In genomic region chr12:87389231-87389630, GRCm38 (mm10) we compare ENCODE assay signal across 9 mouse cellular contexts. TPM values are rescaled to one million over a fixed set of nuclear protein-coding genes. Genes with fewer than 3 reads are reported as not detected.
DNase-seq lines count a peak whose midpoint lies in the region; ATAC-seq and TF ChIP-seq lines count a peak whose summit lies in the region.
"Had no signal": no experiment of that assay in that cellular context is flagged by ENCODE, and none has a peak within 500 bp of the region (broad histone marks: within the 10 kb centered on the region; RNA-seq: fewer than 3 reads in every experiment).

No protein-coding gene starts in this region.

- no peaks in the 10 kb centered on the region for H3K9me3 ChIP-seq in intestine, embryonic 14.5 days (ENCODE audit: control insufficient read depth, low read length)
- no peaks in the 10 kb centered on the region for H3K9me3 ChIP-seq in neural tube, embryonic 14.5 days (ENCODE audit: control insufficient read depth, low read length)

- no peaks in the 10 kb centered on the region for H3K27me3 ChIP-seq in intestine, embryonic 14.5 days (replicated peaks; ENCODE audit: control insufficient read depth, insufficient read depth, low read length)
- no peaks in the 10 kb centered on the region for H3K27me3 ChIP-seq in neural tube, embryonic 14.5 days (ENCODE audit: control insufficient read depth, insufficient read depth, low read length)

- 65% methylated on average over 3 of the region's 3 CpGs for WGBS in intestine, embryonic 14.5 days
- 55% methylated on average over 3 of the region's 3 CpGs for WGBS in neural tube, embryonic 14.5 days

- peak overlapping the region; percentile 86; the same call in 1 of the 2 replicates for H3K27ac ChIP-seq in left cerebral cortex, adult 2 months
- H3K27ac ChIP-seq in intestine, embryonic 14.5 days (ENCODE audit: low read depth) = peak overlapping the region; percentile 5; the same call in 1 of the 2 replicates
- no peak overlapping the region for H3K27ac ChIP-seq in neural tube, embryonic 14.5 days (ENCODE audit: low read depth, low read length)

- intact Hi-C loops in left cerebral cortex, adult 2 months (cut with DNase I) = no loop called here
- intact Hi-C loops in left cerebral cortex, postnatal 14 days (cut with DNase I) = no loop called here

- TF ChIP-seq CTCF in left cerebral cortex, adult 2 months (IDR thresholded peaks at IDR 0.05) = no peak

- H3K36me3 ChIP-seq in intestine, embryonic 14.5 days (ENCODE audit: control insufficient read depth, insufficient read depth, low read length) = no peaks in the 10 kb centered on the region
- H3K36me3 ChIP-seq in neural tube, embryonic 14.5 days (ENCODE audit: control insufficient read depth, insufficient read depth, low read length) = no peaks in the 10 kb centered on the region

- DNase-seq in cerebellum, adult 9-11 months = peak; percentile 28
- no peak for DNase-seq in cerebellum, postnatal 25 days
- no peak for DNase-seq in left cerebral cortex, adult 2 months (ENCODE audit: extremely low spot score in 1 of 2, low spot score in 2 of 2)
- DNase-seq in left cerebral cortex, postnatal 14 days (ENCODE audit: low spot score in 2 of 2) = no peak
- DNase-seq in intestine, embryonic 14.5 days (ENCODE audit: low spot score) = no peak
- DNase-seq in natural killer cell, adult 2 months (ENCODE audit: low spot score in 2 of 2) = no peak
- no peak for DNase-seq in gastrocnemius, adult 8-10 months (ENCODE audit: low spot score in 2 of 2)
- DNase-seq: cerebellum, adult 11-12 months had no signal

- H3K4me3 ChIP-seq in left cerebral cortex, adult 2 months = no peak overlapping the region
- H3K4me3 ChIP-seq in intestine, embryonic 14.5 days (ENCODE audit: low read depth, low read length) = 0 out of 2 replicates have a peak overlapping the region, but pooled peaks have one; percentile 98
- H3K4me3 ChIP-seq in neural tube, embryonic 14.5 days (ENCODE audit: low read depth, low read length) = no peak overlapping the region; the same call in 1 of the 2 replicates

- no peak overlapping the region for H3K9ac ChIP-seq in intestine, embryonic 14.5 days (ENCODE audit: low read length)
- H3K9ac ChIP-seq in neural tube, embryonic 14.5 days (replicated peaks; ENCODE audit: low read depth, low read length) = no peak overlapping the region; the same call in 1 of the 2 replicates

- peak overlapping the region; percentile 94 for H3K4me2 ChIP-seq in intestine, embryonic 14.5 days (ENCODE audit: low read length)
- peak overlapping the region; percentile 46; the same call in 1 of the 2 replicates for H3K4me2 ChIP-seq in neural tube, embryonic 14.5 days (ENCODE audit: low read depth, low read length)

- peaks cover 6% of the 10 kb centered on the region for H3K4me1 ChIP-seq in intestine, embryonic 14.5 days (replicated peaks; ENCODE audit: control insufficient read depth, insufficient read depth, low read length)
- H3K4me1 ChIP-seq in neural tube, embryonic 14.5 days (ENCODE audit: control insufficient read depth, insufficient read depth, low read length) = peaks cover 15% of the 10 kb centered on the region

- no peak for ATAC-seq in intestine, embryonic 14.5 days (replicated peaks; ENCODE audit: low FRiP score, low TSS enrichment, low read depth)
- no peak for ATAC-seq in neural tube, embryonic 14.5 days (ENCODE audit: low read depth)

RNA-seq across cellular contexts. Expression of gene Sptlc2, which starts 1.1 kb away (rescaled TPM):
- 10 to 100 TPM; 32.4 to 33.0 TPM for total RNA-seq in left cerebral cortex, adult 2 months (2021)
- 10 to 100 TPM; 43.8 to 49.1 TPM for total RNA-seq in left cerebral cortex, postnatal 14 days (2021)
- 101 and 118 TPM in 2 replicates for polyA plus RNA-seq in intestine, embryonic 14.5 days (2014; fragmentation: Nextera tagmentation; extraction: Ambion mirVana)
- polyA plus RNA-seq in neural tube, embryonic 14.5 days (2014; fragmentation: Nextera tagmentation; extraction: Ambion mirVana) = 70.5 and 81.8 TPM in 2 replicates
- 1 to 10 TPM; 4.7 to 5.6 (median 5.3) TPM for total RNA-seq in gastrocnemius, adult 8-10 months (2022)

RNA-seq across cellular contexts. Expression of gene Slirp, which starts 54.5 kb away (rescaled TPM):
- total RNA-seq in left cerebral cortex, adult 2 months (2021) = 10 to 100 TPM; 85.9 to 91.9 TPM
- total RNA-seq in left cerebral cortex, postnatal 14 days (2021) = 10 to 100 TPM; 79.6 to 93.9 TPM
- 286 and 300 TPM in 2 replicates for polyA plus RNA-seq in intestine, embryonic 14.5 days (2014; fragmentation: Nextera tagmentation; extraction: Ambion mirVana)
- 212 and 251 TPM in 2 replicates for polyA plus RNA-seq in neural tube, embryonic 14.5 days (2014; fragmentation: Nextera tagmentation; extraction: Ambion mirVana)
- 100 to 1,000 TPM; 143 to 183 (median 163) TPM for total RNA-seq in gastrocnemius, adult 8-10 months (2022)

RNA-seq across cellular contexts. Expression of gene Alkbh1, which starts 54.6 kb away (rescaled TPM):
- total RNA-seq in left cerebral cortex, adult 2 months (2021) = 10 to 100 TPM; 19.0 to 19.6 TPM
- total RNA-seq in left cerebral cortex, postnatal 14 days (2021) = 10 to 100 TPM; 17.1 to 17.2 TPM
- polyA plus RNA-seq in intestine, embryonic 14.5 days (2014; fragmentation: Nextera tagmentation; extraction: Ambion mirVana) = 58.0 and 59.9 TPM in 2 replicates
- polyA plus RNA-seq in neural tube, embryonic 14.5 days (2014; fragmentation: Nextera tagmentation; extraction: Ambion mirVana) = 38.1 and 40.4 TPM in 2 replicates
- 1 to 10 TPM; 4.2 to 6.2 (median 5.3) TPM for total RNA-seq in gastrocnemius, adult 8-10 months (2022)

Comparison
In these comparisons a context has a peak if more than half of its experiments do, and no peak if none do; other contexts are left out.
1. RNA of gene Sptlc2, which starts 1.1 kb away (total RNA-seq): 43.8 to 49.1 TPM in left cerebral cortex, postnatal 14 days and 32.4 to 33.0 TPM in left cerebral cortex, adult 2 months; 4.7 to 5.6 TPM in gastrocnemius, adult 8-10 months; every median in the first group is over 4 times any median in the second.